Mouse (Mus musculus) C2C12 (cell line): Measurements from ENCODE around the gene Ccnq.

Experiments
- CEBPB ChIP-seq: IDR thresholded peaks from one replicate; pipeline ENCODE4 v1.6.1; 2011; ENCODE audit warnings: low read depth, mild to moderate bottlenecking, control low read depth, moderate library complexity
- CTCF ChIP-seq: IDR thresholded peaks from one replicate; pipeline ENCODE4 v1.5.1; 2011; ENCODE audit not compliant: control insufficient read depth, insufficient read depth, insufficient read length
- FOSL1 ChIP-seq: IDR thresholded peaks from one replicate; pipeline ENCODE4 v1.8.0; 2011; ENCODE audit warnings: mild to moderate bottlenecking, low read length; ENCODE audit not compliant: poor library complexity, insufficient read depth, severe bottlenecking
- MAX ChIP-seq: IDR thresholded peaks from one replicate; pipeline ENCODE4 v1.6.1; 2011; ENCODE audit warnings: mild to moderate bottlenecking, control low read depth
- MYOD1 ChIP-seq: IDR thresholded peaks from one replicate; pipeline ENCODE4 v1.6.1; 2011; ENCODE audit warnings: low read depth; ENCODE audit not compliant: control insufficient read depth, insufficient read length
- MYOG ChIP-seq: IDR thresholded peaks from one replicate; pipeline ENCODE4 v1.6.1; 2011; ENCODE audit not compliant: control insufficient read depth, insufficient read length; ENCODE audit errors: extremely low read depth
- USF1 ChIP-seq: IDR thresholded peaks from one replicate; pipeline ENCODE4 v1.6.1; 2011; ENCODE audit warnings: low read depth, mild to moderate bottlenecking, control low read depth, moderate library complexity

DNA sequence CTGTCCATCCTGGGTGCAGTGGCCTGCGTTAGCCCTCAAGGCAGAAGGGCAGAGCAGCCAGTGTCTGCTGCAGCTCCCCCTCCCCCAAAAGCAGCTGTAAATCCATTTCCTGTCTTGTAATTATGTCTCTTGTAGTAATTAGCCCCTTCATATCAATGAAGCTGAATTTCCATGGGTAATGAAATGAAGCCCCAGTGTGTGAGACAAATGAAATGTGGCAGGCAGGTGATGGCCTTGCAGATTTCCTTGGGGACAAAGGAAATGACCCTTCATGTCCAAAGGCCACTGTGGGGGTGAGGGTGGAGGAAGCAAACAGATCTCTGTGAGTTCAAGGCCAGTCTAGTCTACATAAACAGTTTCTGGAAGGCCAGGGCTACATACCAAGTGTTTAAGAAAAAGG, 1.7 kb upstream of the Ccnq start:
- TF ChIP-seq CTCF (no peak), MYOG (no peak), MAX (no peak), MYOD1 (no peak), USF1 (no peak), CEBPB (no peak), FOSL1 (no peak)
